Mouse (Mus musculus): ENCODE results near the gene Dyrk3. TPM values are rescaled to one million over a fixed set of nuclear protein-coding genes. Genes with fewer than 3 reads are reported as not detected.
"Not testable (repeated sequence)": the region's sequence is repeated elsewhere in the genome, so short reads cannot be mapped to it uniquely, and the experiment has no call there.

The Dyrk3 gene
- polyA plus RNA-seq, 1 experiment from 2014 or later = 17.2 TPM

- Histone ChIP-seq H3K36me3 (ENCODE audit: control insufficient read depth, insufficient read depth, low read length) (peaks cover 29% of the 10 kb centered on the region), H3K9me3 (ENCODE audit: control insufficient read depth, low read length) (no peaks in the 10 kb centered on the region), H3K4me3 (ENCODE audit: low read depth, low read length) (no peak overlapping the region), H3K27ac (ENCODE audit: low read depth, low read length) (no peak overlapping the region), H3K27me3 (ENCODE audit: control insufficient read depth, insufficient read depth, low read length) (no peaks in the 10 kb centered on the region), H3K4me1 (ENCODE audit: control insufficient read depth, insufficient read depth, low read length) (no peaks in the 10 kb centered on the region), H3K9ac (ENCODE audit: low read length) (no peak overlapping the region), H3K4me2 (no peak overlapping the region)
- WGBS = 91% methylated on average over 6 of the region's 6 CpGs
- ATAC-seq (ENCODE audit: low FRiP score) (no peak), DNase-seq (ENCODE audit: low spot score, missing footprints) (no peak)
These were observed 26.3 kb upstream of the Dyrk3 start for GRCm38 (mm10) chr1:131164427-131164826.

- Histone ChIP-seq H3K9ac (ENCODE audit: low read length) (no peak overlapping the region), H3K27ac (ENCODE audit: low read depth, low read length) (no peak overlapping the region), H3K4me1 (ENCODE audit: control insufficient read depth, insufficient read depth, low read length) (no peaks in the 10 kb centered on the region), H3K4me2 (no peak overlapping the region), H3K9me3 (ENCODE audit: control insufficient read depth, low read length) (no peaks in the 10 kb centered on the region), H3K27me3 (ENCODE audit: control insufficient read depth, insufficient read depth, low read length) (no peaks in the 10 kb centered on the region), H3K4me3 (ENCODE audit: low read depth, low read length) (no peak overlapping the region), H3K36me3 (ENCODE audit: control insufficient read depth, insufficient read depth, low read length) (peaks cover 20% of the 10 kb centered on the region)
- ATAC-seq (ENCODE audit: low FRiP score) (no peak), DNase-seq (ENCODE audit: low spot score, missing footprints) (peak; percentile 65)
- 94% methylated on average over 11 of the region's 11 CpGs for WGBS
These were observed 23.0 kb upstream of the Dyrk3 start for GRCm38 (mm10) chr1:131161091-131161490.

- H3K36me3 ChIP-seq (ENCODE audit: control insufficient read depth, insufficient read depth, low read length) = peaks cover 17% of the 10 kb centered on the region
- H3K4me2 ChIP-seq; H3K4me3 ChIP-seq (ENCODE audit: low read depth, low read length); H3K9ac ChIP-seq (ENCODE audit: low read length); H3K9me3 ChIP-seq (ENCODE audit: control insufficient read depth, low read length); H3K4me1 ChIP-seq (ENCODE audit: control insufficient read depth, insufficient read depth, low read length); ATAC-seq (ENCODE audit: low FRiP score); H3K27me3 ChIP-seq (ENCODE audit: control insufficient read depth, insufficient read depth, low read length); H3K27ac ChIP-seq (ENCODE audit: low read depth, low read length): not testable (repeated sequence)
- DNase-seq (ENCODE audit: low spot score, missing footprints) = peak; percentile 35
- 86% methylated on average over 3 of the region's 3 CpGs for WGBS
These were observed 21.6 kb upstream of the Dyrk3 start for GRCm38 (mm10) chr1:131159573-131160327.

- Histone ChIP-seq H3K27ac (ENCODE audit: low read depth, low read length) (no peak overlapping the region), H3K4me2 (no peak overlapping the region), H3K9ac (ENCODE audit: low read length) (no peak overlapping the region), H3K4me1 (ENCODE audit: control insufficient read depth, insufficient read depth, low read length) (peaks cover 7% of the 10 kb centered on the region), H3K27me3 (ENCODE audit: control insufficient read depth, insufficient read depth, low read length) (no peaks in the 10 kb centered on the region), H3K4me3 (ENCODE audit: low read depth, low read length) (no peak overlapping the region), H3K9me3 (ENCODE audit: control insufficient read depth, low read length) (no peaks in the 10 kb centered on the region), H3K36me3 (ENCODE audit: control insufficient read depth, insufficient read depth, low read length) (0 out of 2 replicates have a peak, but pooled peaks cover 3% of the 10 kb centered on the region)
- no peak for ATAC-seq (ENCODE audit: low FRiP score)
- DNase-seq (ENCODE audit: low spot score, missing footprints) = peak; percentile 82
- 53% methylated on average over 2 of the region's 2 CpGs for WGBS
These were observed 17.3 kb upstream of the Dyrk3 start for GRCm38 (mm10) chr1:131155456-131155855.

- Histone ChIP-seq H3K9ac (ENCODE audit: low read length) (peak within 1 kb of the TSS; percentile 73), H3K4me3 (ENCODE audit: low read depth, low read length) (peak within 1 kb of the TSS; percentile 56), H3K36me3 (ENCODE audit: control insufficient read depth, insufficient read depth, low read length) (0 out of 2 replicates have a peak, but pooled peaks cover under 1% of the 10 kb centered on the region), H3K27ac (ENCODE audit: low read depth, low read length) (no peak within 1 kb of the TSS), H3K4me1 (ENCODE audit: control insufficient read depth, insufficient read depth, low read length) (peaks cover 7% of the 10 kb centered on the region), H3K27me3 (ENCODE audit: control insufficient read depth, insufficient read depth, low read length) (no peaks in the 10 kb centered on the region), H3K9me3 (ENCODE audit: control insufficient read depth, low read length) (no peaks in the 10 kb centered on the region), H3K4me2 (peak within 1 kb of the TSS; percentile 59)
- under 1% methylated on average over 27 of the region's 27 CpGs for WGBS
- DNase-seq (ENCODE audit: low spot score, missing footprints) (peak; percentile 98), ATAC-seq (ENCODE audit: low FRiP score) (peak; percentile 98)
These were observed 15.0 kb upstream of the Dyrk3 start, which contains the start of gene Eif2d for GRCm38 (mm10) chr1:131153018-131153629. Gene Eif2d (plus strand): TSS chr1:131153181.

- Histone ChIP-seq H3K36me3 (ENCODE audit: control insufficient read depth, insufficient read depth, low read length) (no peaks in the 10 kb centered on the region), H3K4me2 (no peak overlapping the region), H3K9ac (ENCODE audit: low read length) (no peak overlapping the region), H3K27me3 (ENCODE audit: control insufficient read depth, insufficient read depth, low read length) (no peaks in the 10 kb centered on the region), H3K4me3 (ENCODE audit: low read depth, low read length) (no peak overlapping the region), H3K9me3 (ENCODE audit: control insufficient read depth, low read length) (no peaks in the 10 kb centered on the region), H3K27ac (ENCODE audit: low read depth, low read length) (no peak overlapping the region), H3K4me1 (ENCODE audit: control insufficient read depth, insufficient read depth, low read length) (peaks cover 7% of the 10 kb centered on the region)
- no peak for ATAC-seq (ENCODE audit: low FRiP score)
- no peak for DNase-seq (ENCODE audit: low spot score, missing footprints)
- 87% methylated on average over 1 of the region's 1 CpGs for WGBS
These were observed 11.4 kb upstream of the Dyrk3 start for GRCm38 (mm10) chr1:131149496-131149895.

GRCm38 (mm10) chr1:131146181-131146614 lies 8.1 kb upstream of the Dyrk3 start:
- ATAC-seq (ENCODE audit: low FRiP score) = no peak
- no peak for DNase-seq (ENCODE audit: low spot score, missing footprints)
- Histone ChIP-seq H3K9ac (ENCODE audit: low read length) (no peak overlapping the region), H3K4me3 (ENCODE audit: low read depth, low read length) (no peak overlapping the region), H3K4me2 (no peak overlapping the region), H3K9me3 (ENCODE audit: control insufficient read depth, low read length) (no peaks in the 10 kb centered on the region), H3K27ac (ENCODE audit: low read depth, low read length) (no peak overlapping the region), H3K4me1 (ENCODE audit: control insufficient read depth, insufficient read depth, low read length) (no peaks in the 10 kb centered on the region), H3K27me3 (ENCODE audit: control insufficient read depth, insufficient read depth, low read length) (no peaks in the 10 kb centered on the region), H3K36me3 (ENCODE audit: control insufficient read depth, insufficient read depth, low read length) (no peaks in the 10 kb centered on the region)
- 84% methylated on average over 3 of the region's 3 CpGs for WGBS

GRCm38 (mm10) chr1:131145222-131145621 lies 7.1 kb upstream of the Dyrk3 start:
- 88% methylated on average over 3 of the region's 3 CpGs for WGBS
- not testable (repeated sequence) for H3K27me3 ChIP-seq (ENCODE audit: control insufficient read depth, insufficient read depth, low read length); H3K27ac ChIP-seq (ENCODE audit: low read depth, low read length); H3K4me1 ChIP-seq (ENCODE audit: control insufficient read depth, insufficient read depth, low read length); H3K4me2 ChIP-seq; H3K9ac ChIP-seq (ENCODE audit: low read length); H3K4me3 ChIP-seq (ENCODE audit: low read depth, low read length); ATAC-seq (ENCODE audit: low FRiP score); H3K9me3 ChIP-seq (ENCODE audit: control insufficient read depth, low read length); H3K36me3 ChIP-seq (ENCODE audit: control insufficient read depth, insufficient read depth, low read length); DNase-seq (ENCODE audit: low spot score, missing footprints)

- Histone ChIP-seq H3K27ac (ENCODE audit: low read depth, low read length) (no peak overlapping the region), H3K27me3 (ENCODE audit: control insufficient read depth, insufficient read depth, low read length) (no peaks in the 10 kb centered on the region)
- no peak for ATAC-seq (ENCODE audit: low FRiP score)
These were observed 4.3 kb upstream of the Dyrk3 start for GRCm38 (mm10) chr1:131142472-131142871.

More at GRCm38 (mm10) chr1:131142472-131142871, 4.3 kb upstream of the Dyrk3 start:
- no peaks in the 10 kb centered on the region for H3K36me3 ChIP-seq (ENCODE audit: control insufficient read depth, insufficient read depth, low read length)
- H3K9me3 ChIP-seq (ENCODE audit: control insufficient read depth, low read length) = no peaks in the 10 kb centered on the region
- no peak overlapping the region for H3K4me2 ChIP-seq
- peaks cover 5% of the 10 kb centered on the region; the same call in 1 of the 2 replicates for H3K4me1 ChIP-seq (ENCODE audit: control insufficient read depth, insufficient read depth, low read length)
- WGBS = 78% methylated on average over 1 of the region's 1 CpGs
- H3K4me3 ChIP-seq (ENCODE audit: low read depth, low read length) = no peak overlapping the region
- H3K9ac ChIP-seq (ENCODE audit: low read length) = no peak overlapping the region
- peak; percentile 35 for DNase-seq (ENCODE audit: low spot score, missing footprints)

Data from midbrain, embryonic 11.5 days (tissue).